In the genomic region with DNA sequence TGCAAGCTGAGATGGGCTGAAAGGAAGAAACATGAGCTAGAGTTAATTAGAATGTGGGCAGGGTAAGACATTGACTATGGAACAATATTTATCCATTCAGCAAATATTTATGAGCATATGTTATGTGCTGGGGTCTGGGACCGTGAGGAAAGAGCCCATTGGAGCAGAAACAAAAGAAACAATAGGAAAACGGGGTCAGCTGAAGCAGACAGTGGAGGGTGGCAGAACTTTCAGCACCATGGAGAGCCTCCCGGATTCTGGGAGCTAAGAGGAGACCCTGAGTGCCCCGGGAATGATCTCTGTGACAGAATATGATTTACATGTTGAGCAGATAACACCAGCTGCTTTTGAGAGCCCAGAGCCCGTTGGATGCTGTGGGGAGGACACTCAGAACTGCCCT, we compare ENCODE assay signal across 14 mouse cellular contexts. TPM values are rescaled to one million over a fixed set of nuclear protein-coding genes. Genes with fewer than 3 reads are reported as not detected.
A peak's percentile ranks its signal among the peaks of the same experiment; 100 is the strongest.
DNase-seq lines count a peak whose midpoint lies in the region; ATAC-seq and TF ChIP-seq lines count a peak whose summit lies in the region.
"Had no signal": no experiment of that assay in that cellular context is flagged by ENCODE, and none has a peak within 500 bp of the region (broad histone marks: within the 10 kb centered on the region; RNA-seq: fewer than 3 reads in every experiment).

No protein-coding gene starts in this region.

- WGBS in hindbrain, embryonic 10.5 days = 12% methylated on average over 5 of the region's 5 CpGs
- 8% methylated on average over 5 of the region's 5 CpGs for WGBS in hindbrain, postnatal 0 days
- 13% methylated on average over 5 of the region's 5 CpGs for WGBS in embryonic facial prominence, embryonic 10.5 days
- WGBS in hindbrain, embryonic 16.5 days = 4% methylated on average over 5 of the region's 5 CpGs

- peaks cover 11% of the 10 kb centered on the region; the same call in 1 of the 2 replicates for H3K9me3 ChIP-seq in hindbrain, embryonic 10.5 days
- no peaks in the 10 kb centered on the region for H3K9me3 ChIP-seq in hindbrain, postnatal 0 days (ENCODE audit: low read length)
- peaks cover 4% of the 10 kb centered on the region for H3K9me3 ChIP-seq in embryonic facial prominence, embryonic 10.5 days
- peaks cover 2% of the 10 kb centered on the region; the same call in 1 of the 2 replicates for H3K9me3 ChIP-seq in hindbrain, embryonic 16.5 days (ENCODE audit: control insufficient read depth, low read length)

- H3K4me2 ChIP-seq in hindbrain, postnatal 0 days (ENCODE audit: low read depth, low read length) = no peak overlapping the region
- no peak overlapping the region for H3K4me2 ChIP-seq in hindbrain, embryonic 16.5 days (ENCODE audit: low read length)

- H3K9ac ChIP-seq in hindbrain, postnatal 0 days (replicated peaks; ENCODE audit: low read length) = no peak overlapping the region
- no peak overlapping the region for H3K9ac ChIP-seq in hindbrain, embryonic 16.5 days (ENCODE audit: low read depth, low read length)

- no peaks in the 10 kb centered on the region for H3K27me3 ChIP-seq in hindbrain, embryonic 10.5 days (ENCODE audit: insufficient read depth, poor library complexity, severe bottlenecking)
- no peaks in the 10 kb centered on the region for H3K27me3 ChIP-seq in hindbrain, postnatal 0 days (ENCODE audit: insufficient read depth, low read length)
- no peaks in the 10 kb centered on the region for H3K27me3 ChIP-seq in embryonic facial prominence, embryonic 10.5 days (replicated peaks; ENCODE audit: low read depth, poor library complexity, severe bottlenecking)
- no peaks in the 10 kb centered on the region for H3K27me3 ChIP-seq in hindbrain, embryonic 16.5 days (replicated peaks; ENCODE audit: control insufficient read depth, insufficient read depth, low read length)

- DNase-seq in hindbrain, embryonic 10.5 days (ENCODE audit: low spot score) = peak; percentile 52
- DNase-seq in hindbrain, postnatal 0 days (ENCODE audit: low spot score) = no peak
- peak; percentile 13 for DNase-seq in ES-CJ7 (ENCODE audit: low read depth, low spot score)
- peak; percentile 61 for DNase-seq in embryonic facial prominence, embryonic 10.5 days (ENCODE audit: low spot score)
- no peak for DNase-seq in thymus, adult 18-20 months
- DNase-seq in heart, postnatal 25 days (ENCODE audit: low spot score) = no peak
- no peak for DNase-seq in left cerebral cortex, postnatal 4 days
- DNase-seq: gastrocnemius, postnatal 36 days had no signal

- no peak for TF ChIP-seq CTCF in hindbrain, postnatal 0 days (IDR thresholded peaks at IDR 0.05; ENCODE audit: low read depth)

- H3K27ac ChIP-seq in hindbrain, embryonic 10.5 days = peak overlapping the region; percentile 23; the same call in 1 of the 2 replicates
- H3K27ac ChIP-seq in hindbrain, postnatal 0 days = no peak overlapping the region
- H3K27ac ChIP-seq in embryonic facial prominence, embryonic 10.5 days (replicated peaks) = no peak overlapping the region
- H3K27ac ChIP-seq in hindbrain, embryonic 16.5 days (ENCODE audit: low read depth, low read length) = no peak overlapping the region
- H3K27ac ChIP-seq: left cerebral cortex, adult 2 months had no signal

- H3K36me3 ChIP-seq in hindbrain, embryonic 10.5 days = peaks cover 51% of the 10 kb centered on the region
- no peaks in the 10 kb centered on the region for H3K36me3 ChIP-seq in hindbrain, postnatal 0 days (ENCODE audit: insufficient read depth, low read length)
- H3K36me3 ChIP-seq in embryonic facial prominence, embryonic 10.5 days (replicated peaks) = no peaks in the 10 kb centered on the region; the same call in 1 of the 2 replicates
- peaks cover 4% of the 10 kb centered on the region; the same call in 1 of the 2 replicates for H3K36me3 ChIP-seq in hindbrain, embryonic 16.5 days (ENCODE audit: control insufficient read depth, insufficient read depth, low read length)

- H3K4me3 ChIP-seq in hindbrain, embryonic 10.5 days = no peak overlapping the region
- no peak overlapping the region for H3K4me3 ChIP-seq in hindbrain, postnatal 0 days (ENCODE audit: low read length)
- H3K4me3 ChIP-seq in embryonic facial prominence, embryonic 10.5 days = no peak overlapping the region
- H3K4me3 ChIP-seq in hindbrain, embryonic 16.5 days (ENCODE audit: low read length) = no peak overlapping the region
- H3K4me3 ChIP-seq: left cerebral cortex, adult 2 months had no signal

- ATAC-seq in hindbrain, postnatal 0 days = no peak
- 0 out of 2 replicates have a peak, but pooled peaks have one; percentile 30 for ATAC-seq in hindbrain, embryonic 16.5 days
- ATAC-seq: CD4-positive, CD25-positive, alpha-beta regulatory T cell, adult 4 months; inflammation-experienced regulatory T-cells, adult 6 months; lung, postnatal 0 days had no signal

- H3K4me1 ChIP-seq in hindbrain, embryonic 10.5 days (replicated peaks) = peaks cover 35% of the 10 kb centered on the region
- H3K4me1 ChIP-seq in hindbrain, postnatal 0 days (ENCODE audit: insufficient read depth, low read length) = peaks cover 5% of the 10 kb centered on the region; the same call in 1 of the 2 replicates
- H3K4me1 ChIP-seq in embryonic facial prominence, embryonic 10.5 days = no peaks in the 10 kb centered on the region
- H3K4me1 ChIP-seq in hindbrain, embryonic 16.5 days (ENCODE audit: control insufficient read depth, insufficient read depth, low read depth, low read length) = peaks cover 4% of the 10 kb centered on the region

- intact Hi-C loops in heart, postnatal 25 days (cut with DNase I) = no loop called here
- intact Hi-C loops in left cerebral cortex, postnatal 4 days (cut with DNase I) = no loop called here

RNA-seq across cellular contexts. Expression of a gene that starts 37.7 kb away (rescaled TPM):
- polyA plus RNA-seq in hindbrain, embryonic 10.5 days (2016; fragmentation: Nextera tagmentation; extraction: Ambion mirVana) = 15.2 and 20.3 TPM in 2 replicates
- 5.9 and 6.6 TPM in 2 replicates for total RNA-seq in hindbrain, postnatal 0 days (2014; rRNA removed)
- 11.8 and 12.5 TPM in 2 replicates for polyA plus RNA-seq in hindbrain, postnatal 0 days (2015; fragmentation: Nextera tagmentation; extraction: Ambion mirVana)
- polyA plus RNA-seq in embryonic facial prominence, embryonic 10.5 days (2016; fragmentation: Nextera tagmentation; extraction: Ambion mirVana) = 4.3 and 5.6 TPM in 2 replicates
- 15.7 and 16.3 TPM in 2 replicates for polyA plus RNA-seq in hindbrain, embryonic 16.5 days (2015; fragmentation: Nextera tagmentation; extraction: Ambion mirVana)
- total RNA-seq in heart, postnatal 25 days (2021) = 1 to 10 TPM; 8.0 to 9.6 TPM
- total RNA-seq in left cerebral cortex, postnatal 4 days (2021) = 10 to 100 TPM; 45.3 to 53.8 TPM
- total RNA-seq: common myeloid progenitor, adult 5-6 weeks had no signal
- polyA plus RNA-seq: inflammation-experienced regulatory T-cells, adult 6 months had no signal

Comparison
In these comparisons a context has a peak if more than half of its experiments do, and no peak if none do; other contexts are left out.
1. DNase-seq: peak in hindbrain, embryonic 10.5 days (single experiment), ES-CJ7 (single experiment) and embryonic facial prominence, embryonic 10.5 days (single experiment); none in hindbrain, postnatal 0 days (single experiment), thymus, adult 18-20 months (0 of 2), heart, postnatal 25 days (single experiment) and left cerebral cortex, postnatal 4 days (single experiment).